Mouse (Mus musculus) ovary, postnatal 10 days (tissue): ENCODE results near the gene N4bp1.

Experiments
- DNase-seq: peaks from one replicate; pipeline ENCODE4 v3.0.0; 2022; ENCODE audit warnings: low spot score

Gene N4bp1

GRCm38 (mm10) chr8:86895390-86895789, 10.3 kb upstream of the N4bp1 start:
- DNase-seq: no peak

GRCm38 (mm10) chr8:86894194-86894761, 9.2 kb upstream of the N4bp1 start:
- DNase-seq: no peak

- DNase-seq: no peak
These were observed 8.5 kb upstream of the N4bp1 start for GRCm38 (mm10) chr8:86893554-86893953.

GRCm38 (mm10) chr8:86891533-86891932, 6.5 kb upstream of the N4bp1 start:
- DNase-seq: no peak

GRCm38 (mm10) chr8:86888058-86888939, 3.2 kb upstream of the N4bp1 start:
- DNase-seq: no peak

- DNase-seq: no peak
These were observed 991 bp downstream of the N4bp1 start for GRCm38 (mm10) chr8:86884067-86884466.

GRCm38 (mm10) chr8:86882568-86883478, 2.2 kb downstream of the N4bp1 start:
- DNase-seq: no peak

- DNase-seq: no peak
These were observed 3.1 kb downstream of the N4bp1 start for GRCm38 (mm10) chr8:86881951-86882350.

- no peak for DNase-seq
These were observed 3.9 kb downstream of the N4bp1 start for GRCm38 (mm10) chr8:86881068-86881609.

- DNase-seq: no peak
These were observed 8.2 kb downstream of the N4bp1 start for GRCm38 (mm10) chr8:86876831-86877230.

GRCm38 (mm10) chr8:86874055-86874454, 11.0 kb downstream of the N4bp1 start:
- no peak for DNase-seq

- DNase-seq: no peak
These were observed 11.9 kb downstream of the N4bp1 start for GRCm38 (mm10) chr8:86873151-86873550.

GRCm38 (mm10) chr8:86872097-86872815, 12.8 kb downstream of the N4bp1 start:
- no peak for DNase-seq

GRCm38 (mm10) chr8:86871421-86871820, 13.6 kb downstream of the N4bp1 start:
- no peak for DNase-seq

GRCm38 (mm10) chr8:86870771-86871170, 14.3 kb downstream of the N4bp1 start:
- no peak for DNase-seq

- DNase-seq: no peak
These were observed 17.0 kb downstream of the N4bp1 start for GRCm38 (mm10) chr8:86868041-86868440.

- DNase-seq: no peak
These were observed 20.3 kb downstream of the N4bp1 start for GRCm38 (mm10) chr8:86864764-86865163.

- DNase-seq: no peak
These were observed 22.2 kb downstream of the N4bp1 start for GRCm38 (mm10) chr8:86862837-86863236.

GRCm38 (mm10) chr8:86862155-86862816, 22.8 kb downstream of the N4bp1 start:
- DNase-seq: no peak

- no peak for DNase-seq
These were observed 23.5 kb downstream of the N4bp1 start for GRCm38 (mm10) chr8:86861516-86861915.

GRCm38 (mm10) chr8:86856248-86856647, 28.8 kb downstream of the N4bp1 start:
- no peak for DNase-seq
